Mouse (Mus musculus): ENCODE measurements at regions not wholly inside any gene's neighbourhood (a gene's known extent, or its start where the extent isn't known, plus 50 kb on each side); places are given as distances from the start of the nearest gene placed in this dataset.

GRCm38 (mm10) chr7:73087496-73088185 is 287.7 kb upstream of the Rgma start:
- no peak for TF ChIP-seq POLR2A (IDR thresholded peaks at IDR 0.05; ENCODE audit: insufficient read length, low read depth)
- TF ChIP-seq MAX (IDR thresholded peaks at IDR 0.05; ENCODE audit: low read depth): no peak
- no peak for TF ChIP-seq USF1 (IDR thresholded peaks at IDR 0.05; ENCODE audit: low read depth)
- TF ChIP-seq MYOD1 (IDR thresholded peaks at IDR 0.05; ENCODE audit: control insufficient read depth in 1 of 3, insufficient read length in 2 of 3, low read depth in 2 of 3): no peak
- no peak for TF ChIP-seq E2F4 (IDR thresholded peaks at IDR 0.05; ENCODE audit: insufficient read depth)
- no peak for TF ChIP-seq SRF (IDR thresholded peaks at IDR 0.05; ENCODE audit: control insufficient read depth, insufficient read length, low read depth)
- TF ChIP-seq POLR2AphosphoS2 (IDR thresholded peaks at IDR 0.05; ENCODE audit: insufficient read length, low read depth): no peak
- no peak for TF ChIP-seq TCF12 (IDR thresholded peaks at IDR 0.05; ENCODE audit: insufficient read depth, poor library complexity, severe bottlenecking)
- TF ChIP-seq MYOG (IDR thresholded peaks at IDR 0.05; ENCODE audit: control insufficient read depth in 1 of 3, insufficient read depth in 1 of 3, insufficient read length in 2 of 3, low read depth in 2 of 3): no peak
- no peak for TF ChIP-seq REST (IDR thresholded peaks at IDR 0.05; ENCODE audit: insufficient read depth, insufficient read length)
- TF ChIP-seq CEBPB (IDR thresholded peaks at IDR 0.05; ENCODE audit: insufficient read depth, poor library complexity, severe bottlenecking): no peak
